Mouse (Mus musculus) thymus, postnatal 36 days (tissue): ENCODE measurements around the gene Tgfb3.

Experiments used
- DNase-seq, 2 experiments: peaks; one replicate each; pipeline ENCODE4 v3.0.0; 2022; ENCODE audit warnings: mixed read lengths in 2 of 2

Tgfb3 gene

DNA sequence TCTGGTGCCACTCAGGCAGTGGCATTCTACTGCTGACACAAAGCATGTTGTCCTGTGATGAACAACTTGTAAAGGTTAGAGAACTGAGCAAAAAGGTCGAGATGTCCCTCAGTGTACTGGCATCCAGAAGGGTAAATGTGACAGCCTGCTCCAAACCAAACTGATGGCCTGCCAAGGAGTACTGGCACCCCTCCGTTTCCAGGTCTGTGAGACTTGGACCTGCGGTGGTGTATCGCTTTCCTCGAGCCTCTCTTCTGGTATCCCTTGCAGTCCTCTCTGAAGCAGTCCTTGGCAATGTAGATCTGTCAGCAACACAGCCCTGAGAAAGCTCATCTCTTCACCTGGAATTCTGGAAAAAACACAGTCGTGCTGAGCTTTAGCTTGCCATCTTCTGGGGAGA, 53.4 kb downstream of the Tgfb3 start:
- no peak for DNase-seq

DNA sequence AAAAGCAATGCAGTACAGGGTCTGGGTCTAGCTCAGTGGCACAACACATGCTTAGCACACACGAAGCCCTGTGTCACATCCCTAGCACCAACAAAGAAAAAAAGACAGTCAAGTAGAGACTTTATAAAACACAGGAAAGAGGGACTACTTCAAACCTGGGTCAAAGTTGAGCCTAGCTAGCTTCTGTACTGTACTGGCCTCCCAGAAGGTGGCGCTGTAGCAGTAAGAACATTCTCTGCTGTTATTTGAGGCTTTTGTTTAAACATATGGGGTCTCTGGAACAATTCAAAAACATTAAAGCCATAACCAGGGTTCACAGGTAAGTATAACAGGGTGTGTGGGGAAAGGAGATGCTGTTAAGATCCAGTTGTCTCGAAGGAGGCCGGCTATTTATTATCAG, 54.4 kb downstream of the Tgfb3 start:
- peak in 1 of 2 experiments; percentile 27 for DNase-seq

DNA sequence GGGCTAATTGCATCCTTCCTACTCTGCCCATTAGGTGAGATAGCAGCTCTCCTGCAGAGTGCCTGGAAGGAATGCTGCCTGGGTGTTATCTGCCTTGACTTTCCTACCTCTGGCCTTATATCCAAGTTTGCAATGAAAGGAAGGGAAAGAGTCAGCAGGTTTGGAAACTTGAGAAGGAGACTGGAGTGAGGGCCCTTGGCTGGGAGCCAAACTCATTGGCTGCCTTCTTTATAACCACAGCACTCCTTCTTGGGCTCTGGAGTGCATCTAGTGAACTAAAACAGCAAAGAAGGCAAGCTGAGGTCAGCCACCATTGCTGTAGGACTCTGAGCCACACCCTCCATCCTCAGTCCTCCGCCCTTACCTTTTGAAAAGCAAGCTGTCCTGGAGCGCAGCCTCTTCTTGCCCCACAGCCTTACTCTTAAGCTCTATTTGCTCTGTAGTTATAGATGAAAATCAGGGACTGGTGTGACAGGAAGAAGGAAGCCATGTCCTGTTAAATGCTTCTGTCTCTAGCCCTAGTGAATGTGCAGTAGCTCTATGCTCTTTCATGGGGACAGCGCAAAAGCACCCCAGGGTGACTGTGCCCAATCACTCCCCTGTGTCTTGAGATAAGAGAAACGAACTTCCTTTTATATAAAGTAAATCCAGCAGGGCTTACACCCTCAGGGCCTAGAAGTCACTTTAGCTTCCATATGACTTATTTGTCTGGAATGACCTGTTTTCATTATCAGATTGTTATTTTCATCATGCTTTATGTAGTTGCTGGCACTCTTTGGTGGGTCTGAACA, 55.6 kb downstream of the Tgfb3 start:
- no peak for DNase-seq

GRCm38 (mm10) chr12:86022282-86022984, 56.4 kb downstream of the Tgfb3 start:
- DNase-seq: no peak

GRCm38 (mm10) chr12:86021583-86021982, 57.3 kb downstream of the Tgfb3 start:
- DNase-seq: no peak

GRCm38 (mm10) chr12:86017360-86017759, 61.5 kb downstream of the Tgfb3 start:
- DNase-seq: no peak

DNA sequence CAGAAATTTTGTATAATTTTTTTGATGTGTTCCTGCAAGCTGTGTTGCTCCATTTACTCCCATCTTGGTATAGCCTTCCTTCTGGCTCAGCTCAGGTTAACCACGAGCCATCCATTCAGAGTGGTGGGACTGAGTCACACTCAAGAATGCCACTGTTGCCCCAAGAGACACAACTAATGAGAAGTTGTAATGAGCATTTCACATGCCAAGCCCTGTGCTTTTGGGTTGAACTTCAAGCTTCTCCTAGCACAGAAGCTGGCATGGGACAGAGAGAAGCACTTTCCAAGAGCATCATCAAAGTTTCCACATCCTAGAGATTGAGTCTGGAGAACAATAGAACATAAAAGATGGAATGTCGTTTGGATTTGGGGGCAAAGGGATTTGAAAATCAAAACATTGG, 63.7 kb downstream of the Tgfb3 start:
- DNase-seq: no peak

GRCm38 (mm10) chr12:86014621-86015020, 64.2 kb downstream of the Tgfb3 start:
- no peak for DNase-seq

GRCm38 (mm10) chr12:86014174-86014573, 64.7 kb downstream of the Tgfb3 start:
- DNase-seq: no peak

DNA sequence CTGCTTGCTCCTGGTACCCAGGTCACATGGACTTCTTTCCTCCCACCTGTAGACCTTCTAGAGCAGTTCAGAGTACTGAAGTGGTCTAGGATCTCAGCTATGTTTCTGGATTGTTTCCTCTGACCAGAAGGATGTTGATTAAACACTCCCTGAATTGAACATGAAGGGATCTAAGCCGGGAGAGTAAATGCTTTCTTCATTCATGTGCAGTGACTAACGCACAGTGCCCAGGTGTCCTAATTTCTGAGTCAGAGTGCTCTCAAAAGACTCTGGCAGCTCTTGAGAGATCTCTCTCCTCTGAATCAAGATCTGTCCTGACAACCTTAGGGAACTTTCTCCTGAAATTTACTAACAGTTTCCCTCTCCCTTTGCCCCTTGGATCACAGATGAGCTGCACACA, 66.6 kb downstream of the Tgfb3 start:
- no peak for DNase-seq

- DNase-seq: no peak
Observed at GRCm38 (mm10) chr12:86010656-86011055, 68.2 kb downstream of the Tgfb3 start.

DNA sequence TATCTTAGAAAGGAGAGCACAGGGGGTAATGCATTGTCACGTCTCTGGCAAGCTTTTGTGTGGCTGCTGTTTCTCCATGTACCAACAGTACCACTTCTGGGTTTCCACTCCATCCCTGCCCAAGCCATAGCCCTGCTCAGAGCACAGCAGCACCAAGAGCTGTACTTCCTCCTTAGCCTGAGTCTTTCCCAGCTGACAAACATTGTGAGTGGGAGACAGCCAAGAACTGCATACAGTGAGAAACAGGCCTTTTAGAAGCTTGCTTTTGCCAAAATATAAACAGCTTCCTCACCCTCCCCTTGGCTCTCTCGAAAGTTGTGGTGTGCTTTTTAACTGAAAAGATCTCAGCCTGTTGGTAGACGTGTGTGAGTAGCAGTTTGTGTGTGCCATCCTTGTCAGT, 71.5 kb downstream of the Tgfb3 start:
- no peak for DNase-seq
